Mouse (Mus musculus): ENCODE measurements around the gene Foxc1.

Gene Foxc1

GRCm38 (mm10) chr13:31805831-31806427 is 504 bp upstream of the Foxc1 start:
- no peak for DNase-seq (ENCODE audit: low spot score in 2 of 2)

GRCm38 (mm10) chr13:31806890-31807735 is 680 bp downstream of the Foxc1 start:
- peak in 1 of 2 experiments; percentile 34 for DNase-seq (ENCODE audit: low spot score in 2 of 2)

- DNase-seq (ENCODE audit: low spot score in 2 of 2) = no peak
Measured at GRCm38 (mm10) chr13:31807736-31808115, 1.3 kb downstream of the Foxc1 start.

- peak in 1 of 2 experiments; percentile 49 for DNase-seq (ENCODE audit: low spot score in 2 of 2)
Measured at GRCm38 (mm10) chr13:31808116-31808803, 1.8 kb downstream of the Foxc1 start.

GRCm38 (mm10) chr13:31808804-31809420 is 2.5 kb downstream of the Foxc1 start:
- DNase-seq (ENCODE audit: low spot score in 2 of 2) = no peak

GRCm38 (mm10) chr13:31809701-31810100 is 3.3 kb downstream of the Foxc1 start:
- no peak for DNase-seq (ENCODE audit: low spot score in 2 of 2)

GRCm38 (mm10) chr13:31810375-31810692 is 3.9 kb downstream of the Foxc1 start:
- no peak for DNase-seq (ENCODE audit: low spot score in 2 of 2)

- no peak for DNase-seq (ENCODE audit: low spot score in 2 of 2)
Measured at GRCm38 (mm10) chr13:31810693-31811541, 4.5 kb downstream of the Foxc1 start.

- no peak for DNase-seq (ENCODE audit: low spot score in 2 of 2)
Measured at GRCm38 (mm10) chr13:31811542-31812021, 5.1 kb downstream of the Foxc1 start.

- DNase-seq (ENCODE audit: low spot score in 2 of 2) = no peak
Measured at GRCm38 (mm10) chr13:31812701-31813100, 6.3 kb downstream of the Foxc1 start.

GRCm38 (mm10) chr13:31815383-31816003 is 9.1 kb downstream of the Foxc1 start:
- DNase-seq (ENCODE audit: low spot score in 2 of 2) = no peak

GRCm38 (mm10) chr13:31818337-31818736 is 11.9 kb downstream of the Foxc1 start:
- DNase-seq (ENCODE audit: low spot score in 2 of 2) = no peak

GRCm38 (mm10) chr13:31819664-31820405 is 13.4 kb downstream of the Foxc1 start:
- DNase-seq (ENCODE audit: low spot score in 2 of 2) = no peak

- no peak for DNase-seq (ENCODE audit: low spot score in 2 of 2)
Measured at GRCm38 (mm10) chr13:31820587-31821017, 14.2 kb downstream of the Foxc1 start.

GRCm38 (mm10) chr13:31821050-31821449 is 14.6 kb downstream of the Foxc1 start:
- no peak for DNase-seq (ENCODE audit: low spot score in 2 of 2)

GRCm38 (mm10) chr13:31823316-31823715 is 16.9 kb downstream of the Foxc1 start:
- DNase-seq (ENCODE audit: low spot score in 2 of 2) = no peak

- no peak for DNase-seq (ENCODE audit: low spot score in 2 of 2)
Measured at GRCm38 (mm10) chr13:31825180-31825579, 18.7 kb downstream of the Foxc1 start.

GRCm38 (mm10) chr13:31827160-31827559 is 20.7 kb downstream of the Foxc1 start:
- DNase-seq (ENCODE audit: low spot score in 2 of 2) = no peak

GRCm38 (mm10) chr13:31827820-31828332 is 21.4 kb downstream of the Foxc1 start:
- no peak for DNase-seq (ENCODE audit: low spot score in 2 of 2)

GRCm38 (mm10) chr13:31828446-31828845 is 22.0 kb downstream of the Foxc1 start:
- DNase-seq (ENCODE audit: low spot score in 2 of 2) = no peak

Data from urinary bladder, postnatal 4 days (tissue).